Mouse (Mus musculus): Measurements from ENCODE around the gene Olfr1168. TPM values are rescaled to one million over a fixed set of nuclear protein-coding genes. Genes with fewer than 3 reads are reported as not detected.
"Not testable (repeated sequence)": the region's sequence is repeated elsewhere in the genome, so short reads cannot be mapped to it uniquely, and the experiment has no call there.

Gene Olfr1168
- not detected for total RNA-seq (2021)
- long read RNA-seq, experiment 1 = 0 reads
- long read RNA-seq, experiment 2 = 0 reads

GRCm38 (mm10) chr2:88181580-88181979 lies at the start of gene Olfr1168:
Gene Olfr1168, plus strand, starts transcription at chr2:88181880.
- DNase-seq (ENCODE audit: low spot score in 2 of 2) = no peak

GRCm38 (mm10) chr2:88155093-88155492 lies 26.6 kb upstream of the Olfr1168 start, which contains the start of gene Olfr1167:
Gene Olfr1167, minus strand, starts transcription at chr2:88155193.
- not testable (repeated sequence) for DNase-seq (ENCODE audit: low spot score in 2 of 2)

GRCm38 (mm10) chr2:88220784-88221183 lies 39.1 kb downstream of the Olfr1168 start:
- DNase-seq (ENCODE audit: low spot score in 2 of 2) = no peak

GRCm38 (mm10) chr2:88228234-88228633 lies 46.6 kb downstream of the Olfr1168 start, which contains the start of gene Olfr1170:
Gene Olfr1170, minus strand, starts transcription at chr2:88228334.
- no peak for DNase-seq (ENCODE audit: low spot score in 2 of 2)

Other genes starting within 250 kb of the Olfr1168 start
- gene Olfr1155, start 236.7 kb upstream of the Olfr1168 start, total RNA-seq (2021) = not detected
- not detected for gene Olfr1156, start 228.8 kb upstream of the Olfr1168 start, total RNA-seq (2021)
- gene Olfr1157, start 213.6 kb upstream of the Olfr1168 start, total RNA-seq (2021) = not detected
- not detected for gene Olfr74, start 207.2 kb upstream of the Olfr1168 start, total RNA-seq (2021)
- not detected for gene Olfr1158, start 191.8 kb upstream of the Olfr1168 start, total RNA-seq (2021)
- not detected for gene Olfr1160, start 173.6 kb upstream of the Olfr1168 start, total RNA-seq (2021)
- gene Olfr1161, start 159.1 kb upstream of the Olfr1168 start, total RNA-seq (2021) = not detected
- not detected for gene Olfr73, start 144.2 kb upstream of the Olfr1168 start, total RNA-seq (2021)
- gene Olfr1162, start 130.8 kb upstream of the Olfr1168 start, total RNA-seq (2021) = not detected
- not detected for gene Olfr1163, start 110.0 kb upstream of the Olfr1168 start, total RNA-seq (2021)
- gene Olfr1164, start 87.9 kb upstream of the Olfr1168 start, total RNA-seq (2021) = not detected
- gene Olfr1166, start 53.6 kb upstream of the Olfr1168 start, total RNA-seq (2021) = not detected
- gene Olfr1167, start 26.7 kb upstream of the Olfr1168 start, total RNA-seq (2021) = not detected
- gene Olfr1170, start 46.5 kb downstream of the Olfr1168 start, total RNA-seq (2021) = not detected
- gene Olfr1173, start 98.0 kb downstream of the Olfr1168 start, total RNA-seq (2021) = not detected
- not detected for gene Olfr1174-ps, start 133.3 kb downstream of the Olfr1168 start, total RNA-seq (2021)
- gene Olfr1175-ps, start 145.3 kb downstream of the Olfr1168 start, total RNA-seq (2021) = not detected
- not detected for gene Olfr1176, start 154.8 kb downstream of the Olfr1168 start, total RNA-seq (2021)
- not detected for gene Olfr1177-ps, start 164.6 kb downstream of the Olfr1168 start, total RNA-seq (2021)
- not detected for gene Olfr1178, start 205.2 kb downstream of the Olfr1168 start, total RNA-seq (2021)
- not detected for gene Olfr1179, start 224.6 kb downstream of the Olfr1168 start, total RNA-seq (2021)
- gene Olfr1180, start 237.3 kb downstream of the Olfr1168 start, total RNA-seq (2021) = not detected
- gene Olfr1181, start 244.3 kb downstream of the Olfr1168 start, total RNA-seq (2021) = not detected